Mouse (Mus musculus) intestine, embryonic 14.5 days (tissue): ENCODE results near the gene Snx27. TPM values are rescaled to one million over a fixed set of nuclear protein-coding genes. Genes with fewer than 3 reads are reported as not detected.
A peak's percentile ranks its signal among the peaks of the same experiment; 100 is the strongest.

Source experiments
- ATAC-seq: fragments of 200-750 bp; cut with Nextera tagmentation; replicated peaks from 2 replicates; pipeline ENCODE4 v1.8.0; 2017; ENCODE audit warnings: low read depth, moderate number of reproducible peaks, moderate TSS enrichment, moderate library complexity; ENCODE audit not compliant: low FRiP score, low TSS enrichment
- DNase-seq: peaks from one replicate; pipeline ENCODE4 v3.0.0-alpha.2; 2018; ENCODE audit warnings: low spot score
- H3K27ac ChIP-seq: fragments of 300-500 bp; sonication (generic); 2 replicates; pipeline ENCODE4 v1.5.1; 2014; ENCODE audit warnings: low read depth, mild to moderate bottlenecking, control low read depth
- H3K27me3 ChIP-seq: fragments of 300-500 bp; sonication (generic); replicated peaks from 2 replicates; pipeline ENCODE4 v1.6.1; 2014; ENCODE audit warnings: low read length, control low read depth; ENCODE audit not compliant: control insufficient read depth, insufficient read depth
- H3K36me3 ChIP-seq: fragments of 300-500 bp; sonication (generic); 2 replicates; pipeline ENCODE4 v1.6.1; 2014; ENCODE audit warnings: low read length, control low read depth; ENCODE audit not compliant: control insufficient read depth, insufficient read depth
- H3K4me1 ChIP-seq: fragments of 300-500 bp; sonication (generic); replicated peaks from 2 replicates; pipeline ENCODE4 v1.6.1; 2014; ENCODE audit warnings: low read length, control low read depth, mixed read lengths; ENCODE audit not compliant: control insufficient read depth, insufficient read depth
- H3K4me2 ChIP-seq: fragments of 300-500 bp; sonication (generic); 2 replicates; pipeline ENCODE4 v1.6.1; 2014; ENCODE audit warnings: low read length
- H3K4me3 ChIP-seq: fragments of 300-500 bp; sonication (generic); 2 replicates; pipeline ENCODE4 v1.5.1; 2014; ENCODE audit warnings: low read depth, low read length, control low read depth, mixed read lengths
- H3K9ac ChIP-seq: fragments of 300-500 bp; sonication (generic); 2 replicates; pipeline ENCODE4 v1.6.1; 2014; ENCODE audit warnings: mild to moderate bottlenecking, low read length
- H3K9me3 ChIP-seq: fragments of 300-500 bp; sonication (generic); 2 replicates; pipeline ENCODE4 v1.6.1; 2016; ENCODE audit warnings: low read length, control low read depth; ENCODE audit not compliant: control insufficient read depth
- WGBS: fragments of 180-500 bp; shearing (Covaris S2); extraction: QIAGEN DNeasy Blood & Tissue Kit; methylation state at CpG from one replicate; pipeline ENCODE4 v1.1.7; 2014; 5-methylcytosine and 5-hydroxymethylcytosine counted together
- polyA plus RNA-seq: library from polyadenylated mRNA; unstranded; fragments of >200 nt; fragmentation: Nextera tagmentation; extraction: Ambion mirVana; gene quantifications from 2 replicates; pipeline ENCODE4 v1.2.1, GENCODE M21; 2014

Gene Snx27
- polyA plus RNA-seq, 1 experiment from 2014 or later = 28.6 TPM

DNA sequence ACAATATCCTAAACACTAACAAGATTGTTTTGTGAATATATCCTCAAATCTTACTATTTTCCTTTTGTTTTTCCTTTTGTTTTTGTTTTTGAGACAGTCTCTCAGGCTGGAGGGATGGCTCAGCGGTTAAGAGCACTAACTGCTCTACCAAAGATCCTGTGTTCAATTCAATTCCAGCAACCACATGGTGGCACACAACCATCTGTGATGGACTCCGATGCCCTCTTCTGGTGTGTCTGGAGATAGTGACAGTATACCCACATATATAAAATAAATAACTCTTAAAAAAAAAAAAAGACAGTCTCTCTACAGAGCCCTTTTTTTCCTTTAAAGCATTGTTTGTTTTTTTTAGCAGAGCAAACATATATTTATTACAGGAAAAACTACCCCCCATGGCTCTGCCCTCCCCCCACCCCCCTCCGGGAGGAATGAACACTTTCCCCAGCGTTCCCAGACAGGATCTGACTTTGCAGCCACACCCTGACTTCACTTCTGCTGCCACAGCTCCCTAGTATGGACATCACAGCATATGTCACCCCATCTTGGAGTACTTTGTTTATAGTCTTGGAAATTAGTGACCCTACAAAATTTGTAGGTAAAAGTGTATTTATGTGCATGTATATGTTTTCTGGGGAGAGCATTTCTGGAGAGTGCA, 18.0 kb downstream of the Snx27 start:
- Histone ChIP-seq H3K27ac (peak overlapping the region; percentile 57; the same call in 1 of the 2 replicates), H3K4me2 (no peak overlapping the region), H3K36me3 (peaks cover 17% of the 10 kb centered on the region), H3K4me3 (no peak overlapping the region), H3K27me3 (no peaks in the 10 kb centered on the region), H3K9ac (no peak overlapping the region), H3K9me3 (no peaks in the 10 kb centered on the region), H3K4me1 (peaks cover 33% of the 10 kb centered on the region)
- DNase-seq (no peak), ATAC-seq (no peak)
- WGBS = 58% methylated on average over 4 of the region's 4 CpGs

DNA sequence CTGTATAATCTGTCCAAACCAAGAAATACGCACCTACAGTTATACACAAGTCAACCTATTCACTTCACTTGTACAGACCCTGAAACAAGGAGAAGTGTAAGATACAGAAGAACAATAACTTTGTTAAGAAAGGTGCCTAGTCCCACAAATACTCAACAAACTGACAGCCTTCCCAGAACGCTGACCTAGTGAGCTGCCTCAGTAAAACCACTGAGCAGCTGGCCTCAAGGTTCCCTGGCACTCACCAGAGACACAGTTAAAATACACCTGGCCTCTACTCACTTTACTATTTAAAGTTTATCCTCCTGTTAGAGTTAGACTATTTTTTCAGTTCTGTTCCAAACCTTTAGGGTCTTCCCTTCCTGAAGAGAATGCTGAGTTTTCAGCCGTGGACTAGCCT, 19.4 kb downstream of the Snx27 start:
- peaks cover 27% of the 10 kb centered on the region for H3K36me3 ChIP-seq
- H3K9me3 ChIP-seq = no peaks in the 10 kb centered on the region
- no peak overlapping the region for H3K9ac ChIP-seq
- WGBS = 47% methylated on average over 3 of the region's 3 CpGs
- no peaks in the 10 kb centered on the region for H3K27me3 ChIP-seq
- no peak overlapping the region for H3K4me2 ChIP-seq
- DNase-seq (no peak), ATAC-seq (no peak)
- H3K4me3 ChIP-seq = no peak overlapping the region
- peaks cover 33% of the 10 kb centered on the region for H3K4me1 ChIP-seq
- H3K27ac ChIP-seq = no peak overlapping the region

DNA sequence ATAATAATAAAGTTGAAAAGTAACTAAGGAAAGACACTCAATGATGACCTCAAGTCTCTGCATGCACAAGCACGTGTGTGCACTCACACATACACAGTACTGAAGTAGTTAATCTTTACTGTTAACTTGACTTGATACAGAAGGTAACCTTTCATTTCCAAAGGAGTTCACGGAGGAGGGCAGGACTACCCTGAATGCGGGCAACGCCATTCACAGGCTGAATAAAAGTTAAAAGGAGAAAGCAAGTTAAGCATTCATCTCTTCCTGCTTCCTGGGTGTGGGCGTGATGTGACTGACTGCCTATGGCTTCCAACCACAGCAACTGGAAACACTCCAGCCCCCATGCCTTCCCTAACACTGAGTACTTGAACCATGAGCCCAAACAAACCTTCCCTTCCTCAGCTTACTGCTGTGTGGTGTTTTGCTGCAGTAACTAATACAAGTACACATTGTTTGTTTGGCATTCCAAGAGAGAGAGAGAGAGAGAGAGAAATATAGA, 22.5 kb downstream of the Snx27 start:
- no peak overlapping the region for H3K9ac ChIP-seq
- DNase-seq (no peak), ATAC-seq (no peak)
- 78% methylated on average over 5 of the region's 5 CpGs for WGBS
- no peaks in the 10 kb centered on the region for H3K27me3 ChIP-seq
- H3K36me3 ChIP-seq = peaks cover 27% of the 10 kb centered on the region
- H3K4me2 ChIP-seq = no peak overlapping the region
- no peak overlapping the region for H3K27ac ChIP-seq
- no peaks in the 10 kb centered on the region for H3K9me3 ChIP-seq
- peaks cover 12% of the 10 kb centered on the region for H3K4me1 ChIP-seq
- H3K4me3 ChIP-seq = no peak overlapping the region

- Histone ChIP-seq H3K9me3 (no peaks in the 10 kb centered on the region), H3K27me3 (no peaks in the 10 kb centered on the region), H3K36me3 (no peaks in the 10 kb centered on the region), H3K27ac (no peak overlapping the region), H3K4me3 (no peak overlapping the region), H3K4me1 (no peaks in the 10 kb centered on the region), H3K9ac (no peak overlapping the region), H3K4me2 (no peak overlapping the region)
- WGBS = 85% methylated on average over 2 of the region's 2 CpGs
- ATAC-seq = no peak
- DNase-seq = no peak
Measured at GRCm38 (mm10) chr3:94549041-94549440, 33.5 kb downstream of the Snx27 start.

- DNase-seq = no peak
- H3K4me3 ChIP-seq = no peak overlapping the region
- no peak overlapping the region for H3K27ac ChIP-seq
- no peaks in the 10 kb centered on the region for H3K36me3 ChIP-seq
- no peak for ATAC-seq
- H3K27me3 ChIP-seq = no peaks in the 10 kb centered on the region
- H3K4me1 ChIP-seq = no peaks in the 10 kb centered on the region
- no peak overlapping the region for H3K9ac ChIP-seq
- no peaks in the 10 kb centered on the region for H3K9me3 ChIP-seq
- no peak overlapping the region for H3K4me2 ChIP-seq
- 94% methylated on average over 3 of the region's 3 CpGs for WGBS
Measured at GRCm38 (mm10) chr3:94537187-94537586, 45.3 kb downstream of the Snx27 start.

DNA sequence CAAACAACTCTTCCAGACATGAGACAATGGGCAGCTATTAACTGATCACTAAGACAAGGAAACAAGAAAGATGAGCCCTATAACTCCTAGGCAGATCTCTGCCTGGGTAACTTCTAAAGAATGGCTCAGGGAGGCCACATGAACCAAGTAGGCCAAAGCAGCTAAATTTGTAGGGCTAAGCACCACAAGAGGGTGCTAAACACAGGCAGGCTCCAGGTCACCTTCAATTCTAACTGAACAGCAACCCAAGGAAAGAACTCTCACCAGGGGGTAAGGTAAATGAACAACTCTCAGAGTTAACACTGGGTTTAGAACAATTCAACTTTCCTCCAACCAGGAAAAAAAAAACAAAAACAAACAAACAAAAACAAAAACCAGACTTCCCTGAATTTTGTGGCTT, 48.5 kb downstream of the Snx27 start:
- Histone ChIP-seq H3K27me3 (no peaks in the 10 kb centered on the region), H3K27ac (no peak overlapping the region), H3K9ac (no peak overlapping the region), H3K4me1 (no peaks in the 10 kb centered on the region), H3K4me2 (no peak overlapping the region), H3K36me3 (peaks cover 20% of the 10 kb centered on the region; the same call in 1 of the 2 replicates), H3K9me3 (no peaks in the 10 kb centered on the region), H3K4me3 (no peak overlapping the region)
- ATAC-seq (no peak), DNase-seq (no peak)

GRCm38 (mm10) chr3:94526731-94527130, 55.8 kb downstream of the Snx27 start:
- Histone ChIP-seq H3K9me3 (no peaks in the 10 kb centered on the region), H3K36me3 (peaks cover 58% of the 10 kb centered on the region), H3K27ac (no peak overlapping the region), H3K4me2 (no peak overlapping the region), H3K4me3 (no peak overlapping the region), H3K4me1 (no peaks in the 10 kb centered on the region), H3K9ac (no peak overlapping the region), H3K27me3 (no peaks in the 10 kb centered on the region)
- no peak for DNase-seq
- 55% methylated on average over 2 of the region's 2 CpGs for WGBS
- no peak for ATAC-seq

- 87% methylated on average over 1 of the region's 1 CpGs for WGBS
- DNase-seq (no peak), ATAC-seq (no peak)
- H3K4me2 ChIP-seq = no peak overlapping the region
- no peaks in the 10 kb centered on the region for H3K9me3 ChIP-seq
- H3K9ac ChIP-seq = no peak overlapping the region
- H3K36me3 ChIP-seq = peaks cover 63% of the 10 kb centered on the region
- H3K27ac ChIP-seq = no peak overlapping the region
- no peak overlapping the region for H3K4me3 ChIP-seq
- no peaks in the 10 kb centered on the region for H3K4me1 ChIP-seq
- no peaks in the 10 kb centered on the region for H3K27me3 ChIP-seq
Measured at GRCm38 (mm10) chr3:94506664-94507063, 75.9 kb downstream of the Snx27 start.

- H3K9me3 ChIP-seq = no peaks in the 10 kb centered on the region
- no peaks in the 10 kb centered on the region for H3K27me3 ChIP-seq
- no peak overlapping the region for H3K4me2 ChIP-seq
- no peak overlapping the region for H3K9ac ChIP-seq
- no peak for DNase-seq
- H3K27ac ChIP-seq = no peak overlapping the region
- H3K36me3 ChIP-seq = peaks cover 59% of the 10 kb centered on the region
- H3K4me1 ChIP-seq = no peaks in the 10 kb centered on the region
- WGBS = 78% methylated on average over 3 of the region's 3 CpGs
- no peak for ATAC-seq
- no peak overlapping the region for H3K4me3 ChIP-seq
Measured at GRCm38 (mm10) chr3:94502243-94502642, 80.3 kb downstream of the Snx27 start.
